Mouse (Mus musculus): ENCODE measurements around the gene Sytl2. TPM values are rescaled to one million over a fixed set of nuclear protein-coding genes. Genes with fewer than 3 reads are reported as not detected.

The Sytl2 gene
- polyA plus RNA-seq, 1 experiment from 2014 or later, result 21.9 TPM

- Histone ChIP-seq H3K4me1 (ENCODE audit: control insufficient read depth, insufficient read depth, low read length) (no peaks in the 10 kb centered on the region), H3K9me3 (ENCODE audit: control insufficient read depth, low read depth, low read length) (no peaks in the 10 kb centered on the region), H3K4me3 (ENCODE audit: low read depth, low read length) (no peak overlapping the region), H3K9ac (replicated peaks; ENCODE audit: low read depth, low read length) (no peak overlapping the region), H3K36me3 (ENCODE audit: control insufficient read depth, insufficient read depth, low read length) (no peaks in the 10 kb centered on the region), H3K4me2 (replicated peaks; ENCODE audit: low read depth, low read length) (no peak overlapping the region), H3K27me3 (ENCODE audit: control insufficient read depth, insufficient read depth, low read length) (no peaks in the 10 kb centered on the region), H3K27ac (ENCODE audit: low read length) (no peak overlapping the region)
- WGBS, result 77% methylated on average over 6 of the region's 6 CpGs
- ATAC-seq (ENCODE audit: insufficient number of reproducible peaks, insufficient read depth, low FRiP score, low read depth), result no peak
Observed at GRCm38 (mm10) chr7:90291885-90292284, 10.2 kb upstream of the Sytl2 start.

- Histone ChIP-seq H3K27me3 (ENCODE audit: control insufficient read depth, insufficient read depth, low read length) (no peaks in the 10 kb centered on the region), H3K9me3 (ENCODE audit: control insufficient read depth, low read depth, low read length) (no peaks in the 10 kb centered on the region), H3K36me3 (ENCODE audit: control insufficient read depth, insufficient read depth, low read length) (no peaks in the 10 kb centered on the region), H3K4me3 (ENCODE audit: low read depth, low read length) (peak overlapping the region; percentile 67), H3K4me2 (replicated peaks; ENCODE audit: low read depth, low read length) (peak overlapping the region; percentile 99), H3K27ac (ENCODE audit: low read length) (no peak overlapping the region), H3K4me1 (ENCODE audit: control insufficient read depth, insufficient read depth, low read length) (no peaks in the 10 kb centered on the region), H3K9ac (replicated peaks; ENCODE audit: low read depth, low read length) (peak overlapping the region; percentile 55)
- WGBS, result 1% methylated on average over 25 of the region's 27 CpGs
- ATAC-seq (ENCODE audit: insufficient number of reproducible peaks, insufficient read depth, low FRiP score, low read depth), result peak; percentile 50
Observed at GRCm38 (mm10) chr7:90302647-90303552, 848 bp downstream of the Sytl2 start.

- Histone ChIP-seq H3K27ac (ENCODE audit: low read length) (no peak overlapping the region), H3K36me3 (ENCODE audit: control insufficient read depth, insufficient read depth, low read length) (no peaks in the 10 kb centered on the region), H3K4me2 (replicated peaks; ENCODE audit: low read depth, low read length) (no peak overlapping the region), H3K27me3 (ENCODE audit: control insufficient read depth, insufficient read depth, low read length) (no peaks in the 10 kb centered on the region), H3K9me3 (ENCODE audit: control insufficient read depth, low read depth, low read length) (no peaks in the 10 kb centered on the region), H3K4me3 (ENCODE audit: low read depth, low read length) (no peak overlapping the region), H3K9ac (replicated peaks; ENCODE audit: low read depth, low read length) (no peak overlapping the region), H3K4me1 (ENCODE audit: control insufficient read depth, insufficient read depth, low read length) (no peaks in the 10 kb centered on the region)
- WGBS, result 9% methylated on average over 3 of the region's 3 CpGs
- ATAC-seq (ENCODE audit: insufficient number of reproducible peaks, insufficient read depth, low FRiP score, low read depth), result no peak
Observed at GRCm38 (mm10) chr7:90306079-90306478, 4.0 kb downstream of the Sytl2 start.

- H3K4me2 ChIP-seq (replicated peaks; ENCODE audit: low read depth, low read length), result no peak overlapping the region
- no peaks in the 10 kb centered on the region for H3K36me3 ChIP-seq (ENCODE audit: control insufficient read depth, insufficient read depth, low read length)
- H3K9me3 ChIP-seq (ENCODE audit: control insufficient read depth, low read depth, low read length), result no peaks in the 10 kb centered on the region
- no peaks in the 10 kb centered on the region for H3K27me3 ChIP-seq (ENCODE audit: control insufficient read depth, insufficient read depth, low read length)
- no peak for ATAC-seq (ENCODE audit: insufficient number of reproducible peaks, insufficient read depth, low FRiP score, low read depth)
- WGBS, result 91% methylated on average over 1 of the region's 1 CpGs
- no peak overlapping the region for H3K4me3 ChIP-seq (ENCODE audit: low read depth, low read length)
- H3K4me1 ChIP-seq (ENCODE audit: control insufficient read depth, insufficient read depth, low read length), result no peaks in the 10 kb centered on the region
- H3K9ac ChIP-seq (replicated peaks; ENCODE audit: low read depth, low read length), result no peak overlapping the region
- H3K27ac ChIP-seq (ENCODE audit: low read length), result no peak overlapping the region
Observed at GRCm38 (mm10) chr7:90306968-90307367, 4.9 kb downstream of the Sytl2 start.

GRCm38 (mm10) chr7:90308003-90308402, 6.0 kb downstream of the Sytl2 start:
- Histone ChIP-seq H3K27me3 (ENCODE audit: control insufficient read depth, insufficient read depth, low read length) (no peaks in the 10 kb centered on the region), H3K9ac (replicated peaks; ENCODE audit: low read depth, low read length) (no peak overlapping the region), H3K4me2 (replicated peaks; ENCODE audit: low read depth, low read length) (no peak overlapping the region), H3K9me3 (ENCODE audit: control insufficient read depth, low read depth, low read length) (no peaks in the 10 kb centered on the region), H3K36me3 (ENCODE audit: control insufficient read depth, insufficient read depth, low read length) (no peaks in the 10 kb centered on the region), H3K4me1 (ENCODE audit: control insufficient read depth, insufficient read depth, low read length) (no peaks in the 10 kb centered on the region), H3K4me3 (ENCODE audit: low read depth, low read length) (no peak overlapping the region), H3K27ac (ENCODE audit: low read length) (no peak overlapping the region)
- no peak for ATAC-seq (ENCODE audit: insufficient number of reproducible peaks, insufficient read depth, low FRiP score, low read depth)
- WGBS, result 70% methylated on average over 6 of the region's 6 CpGs

- Histone ChIP-seq H3K4me3 (ENCODE audit: low read depth, low read length) (no peak overlapping the region), H3K4me2 (replicated peaks; ENCODE audit: low read depth, low read length) (no peak overlapping the region), H3K9ac (replicated peaks; ENCODE audit: low read depth, low read length) (no peak overlapping the region), H3K27ac (ENCODE audit: low read length) (no peak overlapping the region), H3K9me3 (ENCODE audit: control insufficient read depth, low read depth, low read length) (no peaks in the 10 kb centered on the region), H3K4me1 (ENCODE audit: control insufficient read depth, insufficient read depth, low read length) (no peaks in the 10 kb centered on the region), H3K36me3 (ENCODE audit: control insufficient read depth, insufficient read depth, low read length) (no peaks in the 10 kb centered on the region), H3K27me3 (ENCODE audit: control insufficient read depth, insufficient read depth, low read length) (no peaks in the 10 kb centered on the region)
- no peak for ATAC-seq (ENCODE audit: insufficient number of reproducible peaks, insufficient read depth, low FRiP score, low read depth)
- WGBS, result 44% methylated on average over 7 of the region's 7 CpGs
Observed at GRCm38 (mm10) chr7:90312151-90312883, 10.3 kb downstream of the Sytl2 start.

- Histone ChIP-seq H3K36me3 (ENCODE audit: control insufficient read depth, insufficient read depth, low read length) (no peaks in the 10 kb centered on the region), H3K9ac (replicated peaks; ENCODE audit: low read depth, low read length) (no peak overlapping the region), H3K27me3 (ENCODE audit: control insufficient read depth, insufficient read depth, low read length) (no peaks in the 10 kb centered on the region), H3K4me1 (ENCODE audit: control insufficient read depth, insufficient read depth, low read length) (no peaks in the 10 kb centered on the region), H3K27ac (ENCODE audit: low read length) (no peak overlapping the region), H3K9me3 (ENCODE audit: control insufficient read depth, low read depth, low read length) (no peaks in the 10 kb centered on the region), H3K4me3 (ENCODE audit: low read depth, low read length) (no peak overlapping the region), H3K4me2 (replicated peaks; ENCODE audit: low read depth, low read length) (no peak overlapping the region)
- ATAC-seq (ENCODE audit: insufficient number of reproducible peaks, insufficient read depth, low FRiP score, low read depth), result no peak
- WGBS, result 51% methylated on average over 3 of the region's 3 CpGs
Observed at GRCm38 (mm10) chr7:90313421-90313820, 11.4 kb downstream of the Sytl2 start.

- Histone ChIP-seq H3K36me3 (ENCODE audit: control insufficient read depth, insufficient read depth, low read length) (no peaks in the 10 kb centered on the region), H3K4me3 (ENCODE audit: low read depth, low read length) (no peak overlapping the region), H3K4me2 (replicated peaks; ENCODE audit: low read depth, low read length) (no peak overlapping the region), H3K9me3 (ENCODE audit: control insufficient read depth, low read depth, low read length) (no peaks in the 10 kb centered on the region), H3K27me3 (ENCODE audit: control insufficient read depth, insufficient read depth, low read length) (no peaks in the 10 kb centered on the region), H3K27ac (ENCODE audit: low read length) (no peak overlapping the region), H3K9ac (replicated peaks; ENCODE audit: low read depth, low read length) (no peak overlapping the region), H3K4me1 (ENCODE audit: control insufficient read depth, insufficient read depth, low read length) (no peaks in the 10 kb centered on the region)
- 76% methylated on average over 2 of the region's 2 CpGs for WGBS
- no peak; the same call in 1 of the 2 replicates for ATAC-seq (ENCODE audit: insufficient number of reproducible peaks, insufficient read depth, low FRiP score, low read depth)
Observed at GRCm38 (mm10) chr7:90316823-90317222, 14.8 kb downstream of the Sytl2 start.

Measured in stomach, embryonic 14.5 days (tissue).